Mouse (Mus musculus): ENCODE results near the gene Cdca3. TPM values are rescaled to one million over a fixed set of nuclear protein-coding genes. Genes with fewer than 3 reads are reported as not detected.
"Not testable (repeated sequence)": the region's sequence is repeated elsewhere in the genome, so short reads cannot be mapped to it uniquely, and the experiment has no call there.

The Cdca3 gene
- 10 to 100 TPM; 77.8 to 82.6 TPM for total RNA-seq (2021)

- peak; percentile 98 for DNase-seq
These were observed at the start of gene Cdca3, which contains the start of gene Usp5 for GRCm38 (mm10) chr6:124828868-124829798. Gene Cdca3, plus strand, starts transcription at chr6:124829547. Gene Usp5, minus strand, starts transcription at chr6:124829484.

DNA sequence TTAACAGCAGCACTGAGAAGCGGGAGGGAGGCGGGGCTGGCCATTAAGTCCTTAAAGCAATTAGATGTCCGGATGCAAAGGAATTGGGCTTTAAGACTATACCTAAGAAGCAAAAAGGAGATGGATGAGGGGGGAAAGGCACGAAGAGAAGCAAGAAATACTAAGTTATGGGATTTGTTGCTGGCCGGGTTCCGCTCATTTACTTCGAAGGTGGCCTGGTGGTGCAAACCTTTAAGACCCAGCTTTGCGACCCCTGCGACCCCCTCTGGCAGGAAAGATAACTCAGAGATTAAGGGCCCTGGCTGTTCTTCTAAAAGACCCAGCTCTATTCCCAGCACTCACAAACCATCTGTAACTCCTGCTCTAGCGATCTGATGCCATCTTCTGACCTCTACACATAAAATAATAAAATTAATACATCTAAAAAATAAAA lies 49.3 kb upstream of the Cdca3 start:
- DNase-seq, result no peak

DNA sequence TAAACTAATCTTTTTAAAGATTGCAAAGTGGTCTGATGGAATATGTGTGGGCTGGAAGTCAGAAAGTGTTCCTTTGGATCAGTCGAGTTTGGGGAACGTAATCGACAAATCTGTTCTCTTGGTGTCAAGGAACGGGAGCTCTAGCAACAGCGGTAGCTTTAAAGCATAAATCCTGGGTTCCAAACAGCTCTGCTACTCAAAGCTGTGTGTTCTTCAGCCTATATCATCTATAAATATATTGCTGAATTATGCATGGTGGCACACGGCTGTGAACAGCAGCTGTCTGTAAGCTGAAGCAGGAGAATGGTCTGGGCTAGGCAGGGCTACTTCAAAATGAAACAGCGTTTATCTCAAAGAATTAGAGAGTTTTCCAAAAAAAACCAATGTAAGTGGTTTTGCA lies 48.4 kb upstream of the Cdca3 start:
- no peak for DNase-seq

GRCm38 (mm10) chr6:124782436-124782835 lies 46.9 kb upstream of the Cdca3 start:
- DNase-seq, result no peak

- no peak for DNase-seq
These were observed 42.5 kb upstream of the Cdca3 start for GRCm38 (mm10) chr6:124786756-124787420.

GRCm38 (mm10) chr6:124787722-124788121 lies 41.6 kb upstream of the Cdca3 start:
- no peak for DNase-seq

DNA sequence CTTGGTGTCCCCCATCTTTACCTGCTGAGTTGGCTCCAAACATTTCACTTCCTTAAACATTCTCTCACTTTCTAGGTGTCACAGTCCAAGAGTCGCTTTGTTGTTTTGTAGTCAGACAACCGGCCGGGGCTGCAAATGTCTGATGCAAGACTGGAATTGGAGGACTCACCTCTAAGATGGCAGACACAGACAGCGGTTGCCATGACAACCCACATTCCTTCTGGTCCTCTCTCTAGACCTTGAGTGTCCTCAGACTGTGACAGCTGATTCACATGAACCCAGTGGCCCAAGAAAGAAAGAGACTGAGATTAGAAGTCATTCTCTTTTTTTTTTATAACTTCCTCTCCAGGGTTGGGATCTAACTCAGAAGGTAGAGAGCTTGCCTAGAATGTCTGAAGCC lies 39.8 kb upstream of the Cdca3 start:
- no peak for DNase-seq

GRCm38 (mm10) chr6:124790121-124790520 lies 39.2 kb upstream of the Cdca3 start:
- DNase-seq, result no peak

DNA sequence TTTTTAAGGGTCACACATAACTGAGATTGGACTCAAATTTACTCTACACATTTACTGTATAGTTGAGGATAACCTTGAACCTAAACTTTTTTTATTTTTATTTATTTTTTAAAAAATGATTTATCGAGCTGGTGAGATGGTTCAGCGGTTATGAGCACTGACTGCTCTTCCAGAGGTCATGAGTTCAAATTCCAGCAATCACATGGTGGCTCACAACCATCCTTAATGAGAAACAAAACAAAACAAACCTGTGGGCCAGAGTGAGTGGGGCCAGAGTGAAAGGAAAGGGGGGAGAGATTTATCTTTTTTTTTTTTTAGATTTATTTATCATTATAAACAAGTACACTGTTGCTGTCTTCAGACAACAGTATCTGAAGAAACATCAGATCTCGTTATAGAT lies 37.4 kb upstream of the Cdca3 start:
- DNase-seq, result no peak

- no peak for DNase-seq
These were observed 33.6 kb upstream of the Cdca3 start for GRCm38 (mm10) chr6:124795781-124796180.

DNA sequence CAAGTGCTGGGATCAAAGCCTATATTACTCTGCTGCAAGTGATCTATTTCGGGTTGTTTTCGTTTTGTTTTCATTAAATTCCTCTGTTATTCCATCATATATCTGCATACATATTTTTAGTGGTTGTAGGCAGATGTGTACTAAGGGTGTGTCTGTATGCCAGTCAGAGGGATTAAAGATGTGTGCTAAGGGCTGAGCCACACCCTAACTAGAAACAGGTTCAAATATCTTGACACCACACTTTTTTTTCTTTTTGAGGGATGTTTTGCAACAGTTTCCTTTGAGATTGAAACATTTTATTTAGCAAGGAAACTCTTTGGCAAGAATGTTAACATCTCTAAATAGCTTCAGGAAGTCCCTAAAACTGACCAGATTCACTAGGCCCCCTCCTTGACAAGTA lies 33.1 kb upstream of the Cdca3 start:
- DNase-seq, result no peak

- not testable (repeated sequence) for DNase-seq
These were observed 26.9 kb upstream of the Cdca3 start for GRCm38 (mm10) chr6:124802400-124802799.

DNA sequence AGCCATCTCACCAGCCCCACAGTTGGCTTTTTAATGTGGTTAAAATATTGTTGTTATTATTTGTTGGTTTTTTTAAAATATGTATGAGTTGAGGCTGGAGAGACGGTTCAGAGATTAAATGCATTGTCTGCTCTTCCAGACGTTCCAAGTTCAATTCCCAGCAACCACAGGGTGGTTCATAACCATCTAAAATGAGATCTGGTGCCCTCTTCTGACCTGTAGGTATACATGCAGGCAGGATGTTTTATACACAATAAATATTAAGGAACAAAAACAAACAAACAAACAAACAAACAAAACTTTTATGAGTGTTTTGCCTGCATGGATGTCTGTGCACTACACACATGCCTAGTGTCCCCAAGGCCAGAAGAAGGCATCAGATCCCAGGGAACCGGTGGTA lies 26.3 kb upstream of the Cdca3 start:
- DNase-seq, result no peak

DNA sequence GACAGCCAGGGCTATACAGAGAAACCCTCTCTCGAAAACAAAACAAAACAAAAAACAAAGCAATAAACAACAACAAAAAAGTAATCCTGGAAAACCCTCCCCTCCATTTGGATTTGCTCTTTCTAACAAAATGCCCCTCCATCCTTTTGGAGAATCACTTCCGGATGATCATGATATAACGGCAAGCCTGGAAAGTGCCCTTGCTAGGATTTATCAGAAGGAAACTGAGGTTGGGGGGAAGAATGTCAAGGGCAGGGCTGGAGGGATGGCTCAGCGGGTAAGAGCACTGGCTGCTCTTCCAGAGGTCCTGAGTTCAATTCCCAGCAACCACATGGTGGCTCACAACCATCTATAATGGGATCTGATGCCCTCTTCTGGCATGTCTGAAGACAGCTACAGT lies 25.7 kb upstream of the Cdca3 start:
- not testable (repeated sequence) for DNase-seq

DNA sequence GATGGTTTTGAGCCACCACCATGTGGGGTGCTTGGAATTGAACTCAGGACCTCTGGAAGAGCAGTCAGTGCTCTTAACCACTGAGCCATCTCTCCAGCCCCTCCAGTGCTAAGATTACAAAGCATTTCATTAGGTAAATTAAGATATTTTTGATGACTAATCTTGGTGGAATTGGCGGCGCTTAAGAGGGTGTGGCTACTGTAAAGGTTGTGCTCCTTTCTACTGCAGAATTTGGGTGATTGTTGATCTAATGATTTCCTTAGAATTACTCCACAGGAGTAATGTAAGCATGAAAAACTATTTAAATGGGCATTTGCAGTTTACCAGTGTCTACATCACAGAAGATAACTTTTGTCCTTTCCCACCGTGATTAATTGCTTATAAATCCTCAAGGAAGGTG lies 25.0 kb upstream of the Cdca3 start:
- no peak for DNase-seq

- peak; percentile 95 for DNase-seq
These were observed 23.7 kb upstream of the Cdca3 start for GRCm38 (mm10) chr6:124805341-124806321.

DNA sequence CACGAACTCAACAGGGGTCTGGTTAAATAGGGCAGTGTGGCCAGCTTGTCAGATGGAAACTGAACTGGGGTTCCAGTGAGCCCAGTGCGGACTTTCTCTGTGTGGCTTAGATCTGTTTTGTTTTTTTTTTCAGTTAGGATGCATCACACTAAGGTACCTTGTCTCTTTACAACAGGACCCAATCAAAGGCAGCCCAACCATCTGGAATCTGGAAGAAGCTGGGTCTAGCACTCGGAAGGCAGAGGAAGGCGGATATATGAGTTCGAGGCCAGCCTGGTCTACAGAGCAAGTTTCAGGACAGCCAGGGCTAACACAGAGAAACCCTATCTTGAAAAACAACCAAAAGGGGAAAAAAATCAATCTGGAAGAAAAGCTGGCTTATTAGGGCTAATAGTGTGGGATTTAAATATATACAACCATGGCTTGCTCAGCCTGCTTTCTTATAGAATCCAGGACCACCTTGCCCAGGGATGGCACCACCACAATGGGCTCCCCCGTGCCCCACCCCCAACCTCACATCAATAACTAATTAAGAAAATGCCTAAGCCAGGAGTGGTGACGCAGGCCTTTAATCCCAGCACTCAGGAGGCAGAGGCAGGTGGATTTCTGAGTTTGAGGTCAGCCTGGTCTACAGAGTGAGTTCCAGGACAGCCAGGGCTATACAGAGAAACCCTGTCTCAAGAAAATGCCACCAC lies 22.8 kb upstream of the Cdca3 start:
- no peak for DNase-seq

DNA sequence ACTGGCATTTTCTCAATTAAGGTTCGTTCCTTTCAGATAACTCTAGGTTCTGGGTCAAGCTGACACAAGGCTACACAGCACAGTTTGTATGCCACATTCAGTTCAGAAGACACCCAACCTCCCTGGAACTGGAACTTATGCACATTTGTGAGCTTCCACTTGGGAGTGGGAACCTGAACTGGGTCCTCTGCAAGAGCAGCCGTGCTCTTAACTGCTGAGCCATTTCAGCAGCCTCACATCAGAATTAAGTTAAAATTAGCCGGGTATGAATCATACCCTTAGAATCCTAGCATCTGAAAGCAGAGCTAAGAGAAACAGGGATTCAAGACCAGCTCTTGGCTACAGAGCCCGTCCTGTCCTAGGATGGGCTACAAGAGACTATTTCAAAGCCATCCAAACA lies 22.0 kb upstream of the Cdca3 start:
- DNase-seq, result no peak

GRCm38 (mm10) chr6:124807986-124808357 lies 21.4 kb upstream of the Cdca3 start:
- no peak for DNase-seq

DNA sequence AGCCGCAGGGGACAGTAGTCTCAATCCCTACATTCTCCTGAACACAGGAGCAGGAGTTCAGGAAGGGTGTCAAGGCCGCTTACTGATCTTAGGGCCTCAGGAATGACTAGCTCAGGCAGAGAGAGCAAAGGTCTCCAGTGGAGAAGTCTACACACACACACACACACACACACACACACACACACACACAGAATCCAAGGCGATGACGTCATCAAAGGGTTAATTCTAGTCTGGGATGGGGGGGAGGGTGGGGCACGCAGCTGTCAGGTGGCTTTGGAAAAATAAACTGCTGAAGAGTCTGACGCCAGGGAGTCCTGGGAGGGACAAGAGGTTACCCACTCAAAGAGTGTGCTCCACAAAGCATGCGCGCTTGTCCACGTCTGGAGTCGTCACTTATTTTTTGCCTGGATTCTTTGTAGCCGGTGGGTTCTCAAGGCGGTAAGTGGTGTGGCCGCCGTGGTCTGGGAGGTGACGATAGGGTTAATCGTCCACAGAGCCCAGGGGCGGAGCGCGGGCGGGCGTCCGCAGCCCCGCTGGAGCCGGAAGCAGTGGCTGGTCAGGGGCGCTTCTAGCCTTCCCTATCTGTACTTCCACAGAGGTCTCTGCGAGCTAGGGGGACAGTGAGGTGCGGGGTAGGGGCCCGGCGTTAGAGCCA lies 20.9 kb upstream of the Cdca3 start, which contains the start of gene Spsb2:
Gene Spsb2, plus strand, starts transcription at position 304 of the 655 bp plus-strand sequence.
- peak; percentile 82 for DNase-seq

Data from heart, postnatal 4 days (tissue).